Mouse (Mus musculus) heart, postnatal 0 days (tissue): Measurements from ENCODE around the gene Atic. TPM values are rescaled to one million over a fixed set of nuclear protein-coding genes. Genes with fewer than 3 reads are reported as not detected.

Experiments
- ATAC-seq: fragments of 200-750 bp; cut with Nextera tagmentation; 2 replicates; pipeline ENCODE4 v1.8.0; 2017; ENCODE audit warnings: low read depth, moderate number of reproducible peaks, moderate library complexity; ENCODE audit not compliant: insufficient read depth
- DNase-seq: peaks from one replicate; pipeline ENCODE4 v3.0.0-alpha.2; 2016; ENCODE audit warnings: low spot score
- H3K27ac ChIP-seq: fragments of 300-500 bp; sonication (generic); 2 replicates; pipeline ENCODE4 v1.5.1; 2014; ENCODE audit warnings: low read depth, mild to moderate bottlenecking
- H3K27me3 ChIP-seq: fragments of 300-500 bp; sonication (generic); 2 replicates; pipeline ENCODE4 v1.6.1; 2014; ENCODE audit warnings: low read length, mixed read lengths; ENCODE audit not compliant: control insufficient read depth, insufficient read depth
- H3K36me3 ChIP-seq: fragments of 300-500 bp; sonication (generic); replicated peaks from 2 replicates; pipeline ENCODE4 v1.6.1; 2014; ENCODE audit warnings: low read length, mixed read lengths; ENCODE audit not compliant: control insufficient read depth, insufficient read depth
- H3K4me1 ChIP-seq: fragments of 300-500 bp; sonication (generic); 2 replicates; pipeline ENCODE4 v1.6.1; 2014; ENCODE audit warnings: antibody characterized with exemption; ENCODE audit not compliant: control insufficient read depth, insufficient read depth
- H3K4me2 ChIP-seq: fragments of 300-500 bp; sonication (generic); 2 replicates; pipeline ENCODE4 v1.6.1; 2014; ENCODE audit warnings: low read depth, mild to moderate bottlenecking, low read length, moderate library complexity
- H3K4me3 ChIP-seq: fragments of 300-500 bp; sonication (generic); 2 replicates; pipeline ENCODE4 v1.5.1; 2014; ENCODE audit warnings: low read depth, low read length
- H3K9ac ChIP-seq: fragments of 300-500 bp; sonication (generic); replicated peaks from 2 replicates; pipeline ENCODE4 v1.6.1; 2014; ENCODE audit warnings: low read depth, low read length, mixed read lengths
- H3K9me3 ChIP-seq: fragments of 300-500 bp; sonication (generic); replicated peaks from 2 replicates; pipeline ENCODE4 v1.6.1; 2016; ENCODE audit warnings: low read length; ENCODE audit not compliant: control insufficient read depth
- CTCF ChIP-seq: IDR thresholded peaks from 2 replicates; pipeline ENCODE4 v1.5.1; 2016; ENCODE audit warnings: antibody characterized with exemption, control low read depth, low read depth
- EP300 ChIP-seq: IDR thresholded peaks from 2 replicates; pipeline ENCODE4 v1.6.1; 2016; ENCODE audit warnings: antibody characterized with exemption, low read depth
- WGBS: fragments of 180-500 bp; shearing (Covaris S2); extraction: QIAGEN DNeasy Blood & Tissue Kit; methylation state at CpG from one replicate; pipeline ENCODE4 v1.1.7; 2014; 5-methylcytosine and 5-hydroxymethylcytosine counted together
- polyA plus RNA-seq: library from polyadenylated mRNA; unstranded; fragments of >200 nt; fragmentation: Nextera tagmentation; extraction: Ambion mirVana; gene quantifications from 2 replicates; pipeline ENCODE4 v1.2.1, GENCODE M21; 2015
- total RNA-seq: library from RNA; depleted of rRNA; stranded (reverse); fragments of >200 nt; gene quantifications from 2 replicates; pipeline ENCODE4 v1.2.3, GENCODE M21; 2014; ENCODE audit warnings: low replicate concordance

Atic gene
- total and polyA plus RNA-seq, 2 experiments from 2014 or later: 23.3 to 29.5 TPM

GRCm38 (mm10) chr1:71595365-71595764 lies 38.4 kb downstream of the Atic start:
- TF ChIP-seq CTCF (no peak), EP300 (no peak)
- no peak overlapping the region for H3K4me2 ChIP-seq
- DNase-seq (no peak), ATAC-seq (no peak)
- peaks cover 52% of the 10 kb centered on the region for H3K36me3 ChIP-seq
- H3K4me1 ChIP-seq: no peaks in the 10 kb centered on the region
- H3K27ac ChIP-seq: no peak overlapping the region
- H3K4me3 ChIP-seq: no peak overlapping the region
- H3K9me3 ChIP-seq: no peaks in the 10 kb centered on the region
- no peaks in the 10 kb centered on the region for H3K27me3 ChIP-seq
- WGBS: 84% methylated on average over 4 of the region's 4 CpGs
- H3K9ac ChIP-seq: no peak overlapping the region

- Histone ChIP-seq H3K4me3 (no peak overlapping the region), H3K9me3 (no peaks in the 10 kb centered on the region), H3K9ac (no peak overlapping the region), H3K4me1 (no peaks in the 10 kb centered on the region), H3K36me3 (peaks cover 66% of the 10 kb centered on the region), H3K27me3 (no peaks in the 10 kb centered on the region), H3K27ac (no peak overlapping the region), H3K4me2 (no peak overlapping the region)
- TF ChIP-seq EP300 (no peak), CTCF (no peak)
- ATAC-seq (no peak), DNase-seq (no peak)
- 84% methylated on average over 2 of the region's 2 CpGs for WGBS
These were observed 48.8 kb downstream of the Atic start for GRCm38 (mm10) chr1:71605751-71606150.

GRCm38 (mm10) chr1:71606600-71607325 lies 49.8 kb downstream of the Atic start:
- Histone ChIP-seq H3K27ac (no peak overlapping the region), H3K27me3 (no peaks in the 10 kb centered on the region), H3K4me3 (no peak overlapping the region), H3K9ac (no peak overlapping the region), H3K9me3 (no peaks in the 10 kb centered on the region), H3K36me3 (peaks cover 68% of the 10 kb centered on the region), H3K4me1 (no peaks in the 10 kb centered on the region), H3K4me2 (no peak overlapping the region)
- DNase-seq (no peak), ATAC-seq (no peak)
- no peak for TF ChIP-seq EP300
- TF ChIP-seq CTCF: no peak
- 85% methylated on average over 8 of the region's 8 CpGs for WGBS

- Histone ChIP-seq H3K9me3 (no peaks in the 10 kb centered on the region), H3K27ac (no peak overlapping the region), H3K36me3 (peaks cover 72% of the 10 kb centered on the region), H3K4me3 (no peak overlapping the region), H3K4me2 (no peak overlapping the region), H3K27me3 (no peaks in the 10 kb centered on the region), H3K9ac (no peak overlapping the region), H3K4me1 (no peaks in the 10 kb centered on the region)
- DNase-seq (no peak), ATAC-seq (no peak)
- no peak for TF ChIP-seq CTCF
- no peak for TF ChIP-seq EP300
- WGBS: 92% methylated on average over 37 of the region's 37 CpGs
These were observed 52.3 kb downstream of the Atic start for GRCm38 (mm10) chr1:71609057-71609775.

- no peak overlapping the region for H3K27ac ChIP-seq
- no peak for TF ChIP-seq EP300
- no peaks in the 10 kb centered on the region for H3K4me1 ChIP-seq
- WGBS: 81% methylated on average over 5 of the region's 5 CpGs
- no peak overlapping the region for H3K4me2 ChIP-seq
- H3K9ac ChIP-seq: no peak overlapping the region
- H3K36me3 ChIP-seq: peaks cover 72% of the 10 kb centered on the region
- no peaks in the 10 kb centered on the region for H3K27me3 ChIP-seq
- no peaks in the 10 kb centered on the region for H3K9me3 ChIP-seq
- H3K4me3 ChIP-seq: no peak overlapping the region
- ATAC-seq (no peak), DNase-seq (no peak)
These were observed 53.0 kb downstream of the Atic start for GRCm38 (mm10) chr1:71609916-71610315.

- 90% methylated on average over 21 of the region's 21 CpGs for WGBS
- H3K4me2 ChIP-seq: no peak overlapping the region
- no peak overlapping the region for H3K4me3 ChIP-seq
- no peak for DNase-seq
- H3K27ac ChIP-seq: no peak overlapping the region
- no peaks in the 10 kb centered on the region for H3K9me3 ChIP-seq
- TF ChIP-seq CTCF: no peak
- TF ChIP-seq EP300: no peak
- H3K4me1 ChIP-seq: no peaks in the 10 kb centered on the region
- H3K9ac ChIP-seq: no peak overlapping the region
- H3K27me3 ChIP-seq: no peaks in the 10 kb centered on the region
- H3K36me3 ChIP-seq: peaks cover 62% of the 10 kb centered on the region
- ATAC-seq: no peak
These were observed 55.3 kb downstream of the Atic start for GRCm38 (mm10) chr1:71612256-71612655.
